Mouse (Mus musculus): Measurements from ENCODE around the gene Ptcd1. TPM values are rescaled to one million over a fixed set of nuclear protein-coding genes. Genes with fewer than 3 reads are reported as not detected.

Gene Ptcd1
- polyA plus RNA-seq, 1 experiment = 18.5 TPM

DNA sequence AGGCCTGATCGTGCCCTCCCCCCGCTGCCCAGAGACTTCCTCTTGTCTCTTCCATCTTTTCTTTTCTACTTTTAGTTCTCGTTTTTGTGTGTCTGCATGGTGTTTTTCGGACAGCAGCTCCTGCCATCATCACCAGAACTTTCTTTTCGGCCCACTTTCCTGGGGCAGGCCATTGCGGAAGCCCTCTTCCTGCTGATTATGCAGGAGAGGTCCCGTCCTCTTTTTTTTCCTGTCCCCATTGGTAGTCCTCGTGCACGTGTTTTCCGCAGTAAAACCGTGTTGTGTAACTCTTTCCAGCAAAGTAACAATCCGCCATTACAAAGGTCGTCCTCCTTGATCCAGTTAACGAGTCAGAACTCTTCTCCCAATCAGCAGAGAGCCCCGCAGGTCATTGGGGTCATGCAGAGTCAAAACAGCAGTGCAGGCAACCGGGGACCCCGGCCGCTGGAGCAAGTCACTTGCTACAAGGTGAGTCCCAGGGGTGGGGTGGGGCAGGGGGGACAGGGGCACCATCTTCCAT is 11.6 kb upstream of the Ptcd1 start:
- no peak overlapping the region for H3K4me3 ChIP-seq (ENCODE audit: insufficient read depth, low read length)
- no peak for TF ChIP-seq CTCF (IDR thresholded peaks at IDR 0.05; ENCODE audit: extremely low read depth, insufficient read depth, low read length)
- no peak for TF ChIP-seq POLR2A (IDR thresholded peaks at IDR 0.05; ENCODE audit: extremely low read depth, insufficient read depth, low read length)

GRCm38 (mm10) chr5:145167306-145167661 is 376 bp upstream of the Ptcd1 start:
- H3K4me3 ChIP-seq (ENCODE audit: insufficient read depth, low read length) = peak overlapping the region; percentile 73
- TF ChIP-seq POLR2A (IDR thresholded peaks at IDR 0.05; ENCODE audit: extremely low read depth, insufficient read depth, low read length) = no peak
- TF ChIP-seq CTCF (IDR thresholded peaks at IDR 0.05; ENCODE audit: extremely low read depth, insufficient read depth, low read length) = no peak
- H3K27ac ChIP-seq (ENCODE audit: insufficient read depth, low read length) = no peak overlapping the region
- peaks cover 6% of the 10 kb centered on the region for H3K4me1 ChIP-seq (ENCODE audit: control insufficient read depth, insufficient read depth, low read length)

More for the DNA sequence above, 11.6 kb upstream of the Ptcd1 start:
- Histone ChIP-seq H3K4me1 (ENCODE audit: control insufficient read depth, insufficient read depth, low read length) (no peaks in the 10 kb centered on the region), H3K27ac (ENCODE audit: insufficient read depth, low read length) (no peak overlapping the region)

DNA sequence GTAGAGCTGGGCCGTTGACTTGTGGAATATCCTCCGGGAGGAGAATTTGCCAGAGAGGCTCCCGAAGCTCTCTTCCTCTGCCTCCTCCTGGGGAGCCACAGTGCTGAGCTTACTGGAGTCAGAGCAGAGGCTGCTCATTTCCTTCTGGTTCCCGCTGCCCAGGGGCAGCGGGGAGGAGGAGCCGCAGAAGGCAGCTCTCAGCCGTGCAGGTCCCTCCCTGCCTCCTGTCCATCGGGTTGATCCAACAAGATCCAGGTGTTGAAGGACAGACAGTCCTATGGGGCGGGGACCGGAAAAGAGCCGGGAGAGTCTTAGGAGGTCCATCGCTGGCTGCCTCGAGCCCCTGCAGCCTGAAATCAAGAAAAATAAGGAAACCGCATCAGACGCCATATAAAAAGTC is 1.7 kb downstream of the Ptcd1 start:
- H3K4me1 ChIP-seq (ENCODE audit: control insufficient read depth, insufficient read depth, low read length) = peaks cover 6% of the 10 kb centered on the region
- peak overlapping the region; percentile 16; the same call in 1 of the 2 replicates for H3K4me3 ChIP-seq (ENCODE audit: insufficient read depth, low read length)
- H3K27ac ChIP-seq (ENCODE audit: insufficient read depth, low read length) = no peak overlapping the region
- no peak for TF ChIP-seq POLR2A (IDR thresholded peaks at IDR 0.05; ENCODE audit: extremely low read depth, insufficient read depth, low read length)
- no peak for TF ChIP-seq CTCF (IDR thresholded peaks at IDR 0.05; ENCODE audit: extremely low read depth, insufficient read depth, low read length)

DNA sequence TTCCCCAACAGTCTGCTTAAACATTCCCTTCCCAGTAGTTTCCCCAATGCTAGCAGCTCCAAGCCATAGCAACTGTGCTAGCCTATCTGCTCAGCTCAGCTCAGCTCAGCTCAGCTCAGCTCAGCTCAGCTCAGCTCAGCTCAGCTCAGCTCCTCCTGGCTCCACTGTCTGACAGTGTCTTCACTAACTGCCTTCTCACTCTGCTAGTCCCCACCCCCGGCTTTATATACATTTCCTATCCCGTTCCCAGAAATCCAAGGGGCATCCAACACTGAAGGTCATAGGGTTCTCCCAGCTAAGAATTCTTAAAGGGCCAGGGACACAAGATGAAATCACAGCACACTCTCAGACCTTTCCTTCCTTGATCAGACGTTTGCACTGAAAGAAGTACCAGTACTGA is 2.2 kb downstream of the Ptcd1 start:
- H3K27ac ChIP-seq (ENCODE audit: insufficient read depth, low read length) = no peak overlapping the region
- TF ChIP-seq POLR2A (IDR thresholded peaks at IDR 0.05; ENCODE audit: extremely low read depth, insufficient read depth, low read length) (0 out of 2 replicates have a peak, but pooled peaks have one; percentile 45), CTCF (IDR thresholded peaks at IDR 0.05; ENCODE audit: extremely low read depth, insufficient read depth, low read length) (no peak)
- peak overlapping the region; percentile 16; the same call in 1 of the 2 replicates for H3K4me3 ChIP-seq (ENCODE audit: insufficient read depth, low read length)
- H3K4me1 ChIP-seq (ENCODE audit: control insufficient read depth, insufficient read depth, low read length) = peaks cover 6% of the 10 kb centered on the region

- Histone ChIP-seq H3K4me1 (ENCODE audit: control insufficient read depth, insufficient read depth, low read length) (peaks cover 4% of the 10 kb centered on the region), H3K4me3 (ENCODE audit: insufficient read depth, low read length) (no peak overlapping the region), H3K27ac (ENCODE audit: insufficient read depth, low read length) (no peak overlapping the region)
- no peak for TF ChIP-seq POLR2A (IDR thresholded peaks at IDR 0.05; ENCODE audit: extremely low read depth, insufficient read depth, low read length)
- TF ChIP-seq CTCF (IDR thresholded peaks at IDR 0.05; ENCODE audit: extremely low read depth, insufficient read depth, low read length) = no peak
These were observed 5.5 kb downstream of the Ptcd1 start for GRCm38 (mm10) chr5:145161361-145161760.

DNA sequence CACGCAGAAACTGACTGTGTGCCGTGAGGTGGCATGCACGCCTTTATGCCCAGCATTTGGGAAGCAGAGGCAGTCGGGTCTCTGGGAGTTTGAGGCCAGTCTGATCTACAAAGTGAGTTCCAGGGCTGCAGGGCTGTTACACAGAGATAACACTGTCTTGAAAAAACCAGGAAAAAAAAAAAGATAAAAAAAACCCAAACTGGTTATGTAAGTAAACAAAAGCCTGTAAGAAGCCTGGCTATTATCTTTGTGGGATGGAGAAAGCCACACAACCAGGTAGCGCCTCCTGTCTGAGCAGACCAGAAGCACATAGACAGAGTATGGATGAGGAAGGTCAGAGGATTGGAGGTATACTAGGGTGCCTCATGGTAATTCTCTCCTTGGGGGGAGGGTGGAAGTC is 14.2 kb downstream of the Ptcd1 start:
- no peak for TF ChIP-seq CTCF (IDR thresholded peaks at IDR 0.05; ENCODE audit: extremely low read depth, insufficient read depth, low read length)
- no peak for TF ChIP-seq POLR2A (IDR thresholded peaks at IDR 0.05; ENCODE audit: extremely low read depth, insufficient read depth, low read length)
- no peak overlapping the region for H3K27ac ChIP-seq (ENCODE audit: insufficient read depth, low read length)
- no peak overlapping the region for H3K4me3 ChIP-seq (ENCODE audit: insufficient read depth, low read length)
- no peaks in the 10 kb centered on the region for H3K4me1 ChIP-seq (ENCODE audit: control insufficient read depth, insufficient read depth, low read length)

DNA sequence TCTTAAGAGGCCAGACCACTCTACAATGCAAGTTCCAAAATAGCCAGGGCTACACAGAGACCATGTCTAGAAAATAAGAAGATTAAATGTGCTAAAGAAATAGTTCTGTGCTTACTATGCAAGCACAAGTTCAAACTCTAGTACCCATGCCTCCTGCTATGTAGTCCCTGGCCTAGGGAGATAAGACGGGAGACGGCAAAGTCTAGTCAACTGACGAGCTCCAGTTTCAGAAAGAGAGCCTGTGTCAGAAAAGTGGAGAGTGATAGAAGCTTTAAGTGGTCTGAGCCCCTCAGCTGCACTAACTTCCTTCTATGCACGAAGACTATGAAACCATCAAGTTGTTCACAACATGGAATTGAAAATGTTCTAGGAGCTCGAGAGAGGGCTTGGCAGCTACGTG is 17.6 kb downstream of the Ptcd1 start:
- no peak overlapping the region for H3K4me3 ChIP-seq (ENCODE audit: insufficient read depth, low read length)

DNA sequence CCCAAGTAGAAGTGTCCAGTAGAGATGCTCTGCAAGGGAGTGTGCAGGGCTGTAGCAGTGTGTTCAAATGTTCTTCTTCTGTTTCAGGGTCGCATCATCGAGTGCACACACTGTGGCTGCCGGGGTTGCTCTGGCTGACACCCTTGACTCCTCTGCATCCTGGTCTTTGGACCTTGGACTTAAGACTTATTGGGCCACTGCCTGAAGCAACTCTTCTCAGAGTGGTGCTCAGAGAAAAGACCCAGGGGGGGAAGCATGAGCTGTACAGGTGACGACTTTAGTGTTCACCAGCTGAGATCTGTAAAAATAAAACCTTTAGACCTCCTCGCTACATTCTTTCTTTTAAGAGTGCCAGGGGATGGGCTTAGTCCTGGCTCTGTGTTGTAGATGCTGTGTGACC is 19.2 kb downstream of the Ptcd1 start:
- no peaks in the 10 kb centered on the region for H3K4me1 ChIP-seq (ENCODE audit: control insufficient read depth, insufficient read depth, low read length)
- TF ChIP-seq POLR2A (IDR thresholded peaks at IDR 0.05; ENCODE audit: extremely low read depth, insufficient read depth, low read length) = no peak
- no peak for TF ChIP-seq CTCF (IDR thresholded peaks at IDR 0.05; ENCODE audit: extremely low read depth, insufficient read depth, low read length)
- H3K27ac ChIP-seq (ENCODE audit: insufficient read depth, low read length) = no peak overlapping the region
- no peak overlapping the region for H3K4me3 ChIP-seq (ENCODE audit: insufficient read depth, low read length)

More for the DNA sequence above, 17.6 kb downstream of the Ptcd1 start:
- TF ChIP-seq CTCF (IDR thresholded peaks at IDR 0.05; ENCODE audit: extremely low read depth, insufficient read depth, low read length) (no peak), POLR2A (IDR thresholded peaks at IDR 0.05; ENCODE audit: extremely low read depth, insufficient read depth, low read length) (no peak)
- Histone ChIP-seq H3K4me1 (ENCODE audit: control insufficient read depth, insufficient read depth, low read length) (no peaks in the 10 kb centered on the region), H3K27ac (ENCODE audit: insufficient read depth, low read length) (no peak overlapping the region)

DNA sequence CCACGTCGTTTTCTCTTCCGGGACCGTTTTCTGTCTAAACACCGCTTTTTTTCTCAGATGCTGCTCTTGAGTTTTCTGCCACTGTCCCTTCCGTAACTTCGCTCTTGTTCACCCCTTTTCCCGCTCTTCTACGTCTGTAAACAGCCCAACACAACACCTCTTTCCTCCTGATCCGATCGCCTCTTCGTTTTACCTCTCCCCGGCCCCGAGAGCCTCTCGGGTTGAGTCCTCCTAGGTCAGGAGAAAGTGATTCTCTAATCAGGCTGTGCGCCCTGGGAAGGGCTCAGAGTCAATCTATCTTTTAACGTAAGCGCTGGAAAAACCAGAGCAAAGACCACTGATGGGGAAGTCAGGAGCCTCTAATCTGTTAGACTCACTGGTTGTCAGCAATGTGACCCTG is 26.3 kb downstream of the Ptcd1 start:
- no peak for TF ChIP-seq CTCF (IDR thresholded peaks at IDR 0.05; ENCODE audit: extremely low read depth, insufficient read depth, low read length)
- TF ChIP-seq POLR2A (IDR thresholded peaks at IDR 0.05; ENCODE audit: extremely low read depth, insufficient read depth, low read length) = no peak
- Histone ChIP-seq H3K27ac (ENCODE audit: insufficient read depth, low read length) (no peak overlapping the region), H3K4me3 (ENCODE audit: insufficient read depth, low read length) (peak overlapping the region; percentile 52), H3K4me1 (ENCODE audit: control insufficient read depth, insufficient read depth, low read length) (peaks cover 5% of the 10 kb centered on the region; the same call in 1 of the 2 replicates)

Data from cortical plate, adult 2 months (tissue).